In genomic region chr7:84279231-84279630, GRCm38 (mm10) we compare ENCODE assay signal across 21 mouse cellular contexts.
DNase-seq lines count a peak whose midpoint lies in the region; ATAC-seq and TF ChIP-seq lines count a peak whose summit lies in the region.
"Had no signal": no experiment of that assay in that cellular context is flagged by ENCODE, and none has a peak within 500 bp of the region (broad histone marks: within the 10 kb centered on the region; RNA-seq: fewer than 3 reads in every experiment).

No protein-coding gene starts in this region.

- no peak for TF ChIP-seq EP300 in heart, postnatal 0 days (IDR thresholded peaks at IDR 0.05; ENCODE audit: low read depth)

- WGBS in heart, embryonic 11.5 days (ENCODE audit: insufficient replicate concordance) = 78% methylated on average over 1 of the region's 1 CpGs
- WGBS in heart, postnatal 0 days = 38% methylated on average over 1 of the region's 1 CpGs
- 91% methylated on average over 1 of the region's 1 CpGs for WGBS in midbrain, embryonic 10.5 days

- H3K27me3 ChIP-seq in heart, embryonic 11.5 days (ENCODE audit: control insufficient read depth, insufficient read depth, low read length) = no peaks in the 10 kb centered on the region
- H3K27me3 ChIP-seq in heart, postnatal 0 days (ENCODE audit: control insufficient read depth, insufficient read depth, low read length) = no peaks in the 10 kb centered on the region
- H3K27me3 ChIP-seq in midbrain, embryonic 10.5 days (ENCODE audit: low read depth, poor library complexity, severe bottlenecking) = no peaks in the 10 kb centered on the region

- no peak overlapping the region for H3K4me3 ChIP-seq in heart, embryonic 11.5 days (ENCODE audit: low read depth, low read length)
- H3K4me3 ChIP-seq in heart, postnatal 0 days (ENCODE audit: low read depth, low read length) = no peak overlapping the region
- no peak overlapping the region for H3K4me3 ChIP-seq in midbrain, embryonic 10.5 days
- H3K4me3 ChIP-seq: forebrain, embryonic 10.5 days; hindbrain, embryonic 10.5 days; megakaryocyte, embryonic 14.5 days had no signal

- no peaks in the 10 kb centered on the region for H3K9me3 ChIP-seq in heart, embryonic 11.5 days (replicated peaks; ENCODE audit: control insufficient read depth, low read length)
- H3K9me3 ChIP-seq in heart, postnatal 0 days (replicated peaks; ENCODE audit: control insufficient read depth, low read length) = no peaks in the 10 kb centered on the region
- H3K9me3 ChIP-seq in midbrain, embryonic 10.5 days (replicated peaks) = no peaks in the 10 kb centered on the region
- H3K9me3 ChIP-seq: forebrain, embryonic 10.5 days; hindbrain, embryonic 10.5 days; megakaryocyte, embryonic 14.5 days had no signal

- no peak for ATAC-seq in heart, embryonic 11.5 days (replicated peaks; ENCODE audit: insufficient number of reproducible peaks, low FRiP score, low TSS enrichment)
- ATAC-seq in heart, postnatal 0 days (ENCODE audit: insufficient read depth, low read depth) = peak; percentile 68

- TF ChIP-seq CTCF in heart, postnatal 0 days (IDR thresholded peaks at IDR 0.05; ENCODE audit: low read depth) = no peak

- no peak overlapping the region for H3K9ac ChIP-seq in heart, embryonic 11.5 days (ENCODE audit: low read depth, low read length)
- H3K9ac ChIP-seq in heart, postnatal 0 days (replicated peaks; ENCODE audit: low read depth, low read length) = no peak overlapping the region
- H3K9ac ChIP-seq: lung, embryonic 14.5 days had no signal

- no peak overlapping the region for H3K4me2 ChIP-seq in heart, embryonic 11.5 days
- H3K4me2 ChIP-seq in heart, postnatal 0 days (ENCODE audit: low read depth, low read length) = no peak overlapping the region
- H3K4me2 ChIP-seq: lung, embryonic 14.5 days had no signal

- no peak overlapping the region for H3K27ac ChIP-seq in heart, embryonic 11.5 days (ENCODE audit: low read depth, low read length)
- H3K27ac ChIP-seq in heart, postnatal 0 days (ENCODE audit: low read depth) = no peak overlapping the region
- H3K27ac ChIP-seq in midbrain, embryonic 10.5 days (replicated peaks) = no peak overlapping the region
- H3K27ac ChIP-seq: forebrain, embryonic 10.5 days; hindbrain, embryonic 10.5 days had no signal

- peak; percentile 96 for DNase-seq in heart, adult 11 months
- DNase-seq in fibroblast of lung, adult 2 months (ENCODE audit: low read depth) = peak; percentile 61
- peak; percentile 65 for DNase-seq in heart, postnatal 0 days (ENCODE audit: low spot score)
- DNase-seq in lung, postnatal 36 days = peak; percentile 41
- DNase-seq in right cerebral cortex, postnatal 14 days = no peak
- DNase-seq in midbrain, embryonic 10.5 days (ENCODE audit: low spot score) = no peak
- DNase-seq in urinary bladder, postnatal 25 days (ENCODE audit: low spot score) = no peak
- DNase-seq: adrenal gland, postnatal 25 days; B cell, adult 2 months; cerebellum, adult 18-20 months; gastrocnemius, postnatal 14 days; kidney, adult 8-10 months; kidney, postnatal 4 days; layer of hippocampus, postnatal 36 days; lung, embryonic 14.5 days; right cerebral cortex, postnatal 25 days; thymus, postnatal 14 days had no signal

- no peaks in the 10 kb centered on the region for H3K36me3 ChIP-seq in heart, embryonic 11.5 days (ENCODE audit: control insufficient read depth, insufficient read depth, low read length)
- no peaks in the 10 kb centered on the region for H3K36me3 ChIP-seq in heart, postnatal 0 days (replicated peaks; ENCODE audit: control insufficient read depth, insufficient read depth, low read length)
- peaks cover 90% of the 10 kb centered on the region for H3K36me3 ChIP-seq in midbrain, embryonic 10.5 days

- H3K4me1 ChIP-seq in heart, embryonic 11.5 days (ENCODE audit: control insufficient read depth, insufficient read depth, low read length) = no peaks in the 10 kb centered on the region
- H3K4me1 ChIP-seq in heart, postnatal 0 days (ENCODE audit: control insufficient read depth, insufficient read depth) = no peaks in the 10 kb centered on the region
- no peaks in the 10 kb centered on the region for H3K4me1 ChIP-seq in midbrain, embryonic 10.5 days
- H3K4me1 ChIP-seq: forebrain, embryonic 10.5 days; hindbrain, embryonic 10.5 days had no signal

Comparison
In these comparisons a context has a peak if more than half of its experiments do, and no peak if none do; other contexts are left out.
1. DNase-seq: peak in heart, adult 11 months (single experiment), fibroblast of lung, adult 2 months (single experiment), heart, postnatal 0 days (single experiment) and lung, postnatal 36 days (single experiment); none in right cerebral cortex, postnatal 14 days (single experiment), midbrain, embryonic 10.5 days (single experiment) and urinary bladder, postnatal 25 days (single experiment).